Comparison of ENCODE assay signal across 9 mouse cellular contexts in genomic region chr2:151670026-151670967, GRCm38 (mm10). TPM values are rescaled to one million over a fixed set of nuclear protein-coding genes. Genes with fewer than 3 reads are reported as not detected.
DNase-seq lines count a peak whose midpoint lies in the region; ATAC-seq and TF ChIP-seq lines count a peak whose summit lies in the region.
"Had no signal": no experiment of that assay in that cellular context is flagged by ENCODE, and none has a peak within 500 bp of the region (broad histone marks: within the 10 kb centered on the region; RNA-seq: fewer than 3 reads in every experiment).

No protein-coding gene starts in this region.

- 0 out of 2 replicates have a peak, but pooled peaks cover 12% of the 10 kb centered on the region for H3K27me3 ChIP-seq in embryonic facial prominence, embryonic 14.5 days (replicated peaks; ENCODE audit: control insufficient read depth, insufficient read depth, low read length)
- H3K27me3 ChIP-seq in limb, embryonic 11.5 days (ENCODE audit: control insufficient read depth, insufficient read depth, low read length) = peaks cover 3% of the 10 kb centered on the region; the same call in 1 of the 2 replicates

- no peak for DNase-seq in left cerebral cortex, adult 2 months (ENCODE audit: extremely low spot score in 1 of 2, low spot score in 2 of 2)
- no peak for DNase-seq in left cerebral cortex, adult 11 months (ENCODE audit: low spot score)
- DNase-seq in embryonic facial prominence, embryonic 14.5 days (ENCODE audit: low spot score) = no peak
- DNase-seq in limb, embryonic 11.5 days (ENCODE audit: low spot score) = no peak
- DNase-seq in retina, postnatal 1 day = peak; percentile 24
- no peak for DNase-seq in layer of hippocampus, adult 9-11 months

- no peak for TF ChIP-seq CTCF in left cerebral cortex, adult 2 months (IDR thresholded peaks at IDR 0.05)

- peak; percentile 22; the same call in 1 of the 2 replicates for ATAC-seq in embryonic facial prominence, embryonic 14.5 days (ENCODE audit: low read depth)
- peak; percentile 47; the same call in 1 of the 2 replicates for ATAC-seq in limb, embryonic 11.5 days (ENCODE audit: insufficient number of reproducible peaks, low FRiP score, low TSS enrichment, low read depth)
- no peak for ATAC-seq in monocyte, adult 5-6 weeks (replicated peaks; ENCODE audit: insufficient number of reproducible peaks, low FRiP score, low TSS enrichment, poor library complexity, severe bottlenecking)
- no peak for ATAC-seq in megakaryocyte, adult 5-6 weeks (ENCODE audit: poor library complexity, severe bottlenecking)

- no peak overlapping the region for H3K9ac ChIP-seq in embryonic facial prominence, embryonic 14.5 days (ENCODE audit: low read depth, low read length)
- no peak overlapping the region for H3K9ac ChIP-seq in limb, embryonic 11.5 days (ENCODE audit: low read length)

- intact Hi-C loops in left cerebral cortex, adult 2 months (cut with DNase I) = no loop called here

- 34% methylated on average over 43 of the region's 48 CpGs for WGBS in embryonic facial prominence, embryonic 14.5 days
- 37% methylated on average over 47 of the region's 48 CpGs for WGBS in limb, embryonic 11.5 days

- H3K4me3 ChIP-seq in left cerebral cortex, adult 2 months = peak overlapping the region; percentile 26
- no peak overlapping the region for H3K4me3 ChIP-seq in embryonic facial prominence, embryonic 14.5 days (ENCODE audit: low read depth, low read length)
- no peak overlapping the region for H3K4me3 ChIP-seq in limb, embryonic 11.5 days (ENCODE audit: low read depth, low read length)
- H3K4me3 ChIP-seq: myocyte had no signal

- no peaks in the 10 kb centered on the region for H3K36me3 ChIP-seq in embryonic facial prominence, embryonic 14.5 days (ENCODE audit: control insufficient read depth, insufficient read depth, low read length)
- H3K36me3 ChIP-seq in limb, embryonic 11.5 days (ENCODE audit: control insufficient read depth, insufficient read depth, low read length) = no peaks in the 10 kb centered on the region

- H3K9me3 ChIP-seq in embryonic facial prominence, embryonic 14.5 days (ENCODE audit: control insufficient read depth, low read length) = no peaks in the 10 kb centered on the region
- H3K9me3 ChIP-seq in limb, embryonic 11.5 days (ENCODE audit: control insufficient read depth, low read length) = no peaks in the 10 kb centered on the region

- no peaks in the 10 kb centered on the region for H3K4me1 ChIP-seq in embryonic facial prominence, embryonic 14.5 days (ENCODE audit: control insufficient read depth, insufficient read depth, low read length)
- no peaks in the 10 kb centered on the region for H3K4me1 ChIP-seq in limb, embryonic 11.5 days (ENCODE audit: control insufficient read depth, insufficient read depth, low read length)

- H3K4me2 ChIP-seq in embryonic facial prominence, embryonic 14.5 days (ENCODE audit: low read depth, low read length) = no peak overlapping the region
- no peak overlapping the region for H3K4me2 ChIP-seq in limb, embryonic 11.5 days (ENCODE audit: low read depth, severe bottlenecking)

- H3K27ac ChIP-seq in left cerebral cortex, adult 2 months = no peak overlapping the region
- no peak overlapping the region for H3K27ac ChIP-seq in embryonic facial prominence, embryonic 14.5 days (replicated peaks; ENCODE audit: low read depth, low read length)
- H3K27ac ChIP-seq in limb, embryonic 11.5 days (replicated peaks; ENCODE audit: low read depth, low read length) = no peak overlapping the region

RNA-seq across cellular contexts. Expression of gene Rad21l, which starts 2.0 kb away (rescaled TPM):
- total RNA-seq in left cerebral cortex, adult 2 months (2021) = 1 to 10 TPM in 1 of 2 experiments, under 1 TPM in 1; 0.75 to 1.2 TPM
- not detected in 2 replicates for polyA plus RNA-seq in embryonic facial prominence, embryonic 14.5 days (2014; fragmentation: Nextera tagmentation; extraction: Ambion mirVana)
- polyA plus RNA-seq in limb, embryonic 11.5 days (2014; fragmentation: Nextera tagmentation; extraction: Ambion mirVana) = not detected in 2 replicates
- total RNA-seq in monocyte, adult 5-6 weeks (2017) = not detected in 3 replicates
- total RNA-seq in megakaryocyte, adult 5-6 weeks (2015) = not detected in 2 replicates
- total RNA-seq in megakaryocyte, adult 5-6 weeks (2017) = not detected in 2 replicates
- polyA plus RNA-seq: myocyte had no signal

RNA-seq across cellular contexts. Expression of gene Tmem74b, which starts 31.5 kb away (rescaled TPM):
- 10 to 100 TPM in 1 of 2 experiments, 1 to 10 TPM in 1; 8.6 to 11.1 TPM for total RNA-seq in left cerebral cortex, adult 2 months (2021)
- 2.5 and 3.1 TPM in 2 replicates for polyA plus RNA-seq in embryonic facial prominence, embryonic 14.5 days (2014; fragmentation: Nextera tagmentation; extraction: Ambion mirVana)
- polyA plus RNA-seq in limb, embryonic 11.5 days (2014; fragmentation: Nextera tagmentation; extraction: Ambion mirVana) = 1.7 and 2.3 TPM in 2 replicates
- not detected in 3 replicates for total RNA-seq in monocyte, adult 5-6 weeks (2017)
- not detected in 2 replicates for total RNA-seq in megakaryocyte, adult 5-6 weeks (2015)
- not detected in 2 replicates for total RNA-seq in megakaryocyte, adult 5-6 weeks (2017)
- polyA plus RNA-seq: myocyte had no signal

RNA-seq across cellular contexts. Expression of gene Snph, which starts 37.9 kb away (rescaled TPM):
- total RNA-seq in left cerebral cortex, adult 2 months (2021) = 100 to 1,000 TPM; 328 to 329 TPM
- polyA plus RNA-seq in embryonic facial prominence, embryonic 14.5 days (2014; fragmentation: Nextera tagmentation; extraction: Ambion mirVana) = 1.9 and 2.5 TPM in 2 replicates
- polyA plus RNA-seq in limb, embryonic 11.5 days (2014; fragmentation: Nextera tagmentation; extraction: Ambion mirVana) = 0.06 and 0.21 TPM in 2 replicates
- not detected in 3 replicates for total RNA-seq in monocyte, adult 5-6 weeks (2017)
- not detected in 2 replicates for total RNA-seq in megakaryocyte, adult 5-6 weeks (2015)
- not detected in 2 replicates for total RNA-seq in megakaryocyte, adult 5-6 weeks (2017)
- polyA plus RNA-seq: myocyte had no signal

Comparison
In these comparisons a context has a peak if more than half of its experiments do, and no peak if none do; other contexts are left out.
1. ATAC-seq: peak in embryonic facial prominence, embryonic 14.5 days (single experiment) and limb, embryonic 11.5 days (single experiment); none in monocyte, adult 5-6 weeks (single experiment) and megakaryocyte, adult 5-6 weeks (single experiment).
2. RNA of gene Snph, which starts 37.9 kb away (total RNA-seq): 328 to 329 TPM in left cerebral cortex, adult 2 months; not detected in monocyte, adult 5-6 weeks and not detected in megakaryocyte, adult 5-6 weeks; every median in the first group is over 100 times any median in the second.